Mouse (Mus musculus) E14TG2a.4 (cell line): ENCODE measurements around the gene AC124108.1.

Source experiments
- H3K27me3 ChIP-seq: 2 replicates; pipeline ENCODE4 v1.6.1; 2014; ENCODE audit warnings: low read length, control low read depth; ENCODE audit not compliant: insufficient read depth
- H3K36me3 ChIP-seq: 2 replicates; pipeline ENCODE4 v1.6.1; 2014; ENCODE audit warnings: low read length, control low read depth; ENCODE audit not compliant: insufficient read depth
- H3K4me1 ChIP-seq: replicated peaks from 2 replicates; pipeline ENCODE4 v1.6.1; 2014; ENCODE audit warnings: low read depth, low read length, control low read depth
- H3K4me3 ChIP-seq: replicated peaks from 2 replicates; pipeline ENCODE4 v1.5.1; 2014; ENCODE audit warnings: mild to moderate bottlenecking, low read length
- H3K9me3 ChIP-seq: 2 replicates; pipeline ENCODE4 v1.6.1; 2014; ENCODE audit warnings: low read length, control low read depth
- CTCF ChIP-seq: conservative IDR thresholded peaks from 2 replicates; pipeline ENCODE4 v1.5.1; 2014; ENCODE audit warnings: low read length
- NANOG ChIP-seq: IDR thresholded peaks from 2 replicates; pipeline ENCODE4 v1.6.1; 2014; ENCODE audit warnings: borderline replicate concordance, low read length, mixed read lengths
- POU5F1 ChIP-seq: IDR thresholded peaks from 2 replicates; pipeline ENCODE4 v1.6.1; 2014; ENCODE audit warnings: low read length, borderline replicate concordance

AC124108.1 gene

GRCm38 (mm10) chr1:132191093-132191785 is at the start of gene AC124108.1, which contains the start of gene Lemd1:
Gene AC124108.1, plus strand, starts transcription at chr1:132191457.
Gene Lemd1, plus strand, starts transcription at chr1:132191431.
- Histone ChIP-seq H3K9me3 (no peaks in the 10 kb centered on the region), H3K36me3 (no peaks in the 10 kb centered on the region), H3K27me3 (peaks cover 69% of the 10 kb centered on the region), H3K4me1 (peaks cover 87% of the 10 kb centered on the region), H3K4me3 (peak within 1 kb of the TSS; percentile 88)
- TF ChIP-seq NANOG: no peak
- TF ChIP-seq POU5F1: no peak
- no peak for TF ChIP-seq CTCF

DNA sequence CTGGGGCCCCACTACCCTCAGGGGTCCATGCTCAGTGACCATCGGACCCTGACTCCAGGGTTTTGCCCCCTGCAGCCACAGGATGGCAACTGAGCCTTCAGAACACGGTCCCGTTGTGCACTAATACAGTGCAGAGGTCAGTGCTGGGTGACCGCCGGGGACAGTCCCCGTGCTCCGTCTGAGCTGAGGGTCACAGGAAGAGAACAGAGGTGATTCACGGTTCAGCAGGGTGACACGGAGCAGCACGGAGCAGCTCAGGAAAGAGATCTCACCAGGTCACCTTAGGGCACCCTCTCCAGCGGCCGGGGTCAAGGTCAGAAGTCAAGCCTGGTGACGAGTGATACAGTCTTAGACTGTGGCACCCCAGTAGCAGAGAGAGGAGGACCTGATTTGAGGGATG is 49.5 kb upstream of the AC124108.1 start:
- TF ChIP-seq NANOG (no peak), CTCF (no peak), POU5F1 (no peak)
- H3K9me3 ChIP-seq: no peaks in the 10 kb centered on the region
- H3K4me1 ChIP-seq: peaks cover 50% of the 10 kb centered on the region
- no peaks in the 10 kb centered on the region for H3K36me3 ChIP-seq
- peaks cover 46% of the 10 kb centered on the region for H3K27me3 ChIP-seq
- no peak overlapping the region for H3K4me3 ChIP-seq

GRCm38 (mm10) chr1:132143079-132143478 is 48.2 kb upstream of the AC124108.1 start:
- Histone ChIP-seq H3K36me3 (no peaks in the 10 kb centered on the region), H3K4me1 (peaks cover 42% of the 10 kb centered on the region), H3K9me3 (no peaks in the 10 kb centered on the region), H3K27me3 (peaks cover 42% of the 10 kb centered on the region), H3K4me3 (no peak overlapping the region)
- TF ChIP-seq POU5F1 (no peak), NANOG (no peak), CTCF (no peak)

GRCm38 (mm10) chr1:132143730-132144129 is 47.5 kb upstream of the AC124108.1 start:
- H3K36me3 ChIP-seq: no peaks in the 10 kb centered on the region
- peaks cover 36% of the 10 kb centered on the region for H3K4me1 ChIP-seq
- peaks cover 41% of the 10 kb centered on the region for H3K27me3 ChIP-seq
- H3K4me3 ChIP-seq: no peak overlapping the region
- TF ChIP-seq CTCF (no peak), POU5F1 (no peak), NANOG (no peak)
- no peaks in the 10 kb centered on the region for H3K9me3 ChIP-seq

GRCm38 (mm10) chr1:132144223-132144622 is 47.0 kb upstream of the AC124108.1 start:
- Histone ChIP-seq H3K4me3 (no peak overlapping the region), H3K9me3 (no peaks in the 10 kb centered on the region), H3K36me3 (no peaks in the 10 kb centered on the region), H3K27me3 (peaks cover 41% of the 10 kb centered on the region), H3K4me1 (peaks cover 32% of the 10 kb centered on the region)
- no peak for TF ChIP-seq CTCF

- Histone ChIP-seq H3K4me1 (peaks cover 30% of the 10 kb centered on the region), H3K9me3 (no peaks in the 10 kb centered on the region), H3K27me3 (peaks cover 47% of the 10 kb centered on the region), H3K36me3 (no peaks in the 10 kb centered on the region), H3K4me3 (no peak overlapping the region)
- TF ChIP-seq NANOG: no peak
Measured at GRCm38 (mm10) chr1:132144837-132145236, 46.4 kb upstream of the AC124108.1 start.

- no peaks in the 10 kb centered on the region for H3K36me3 ChIP-seq
- H3K9me3 ChIP-seq: no peaks in the 10 kb centered on the region
- peaks cover 27% of the 10 kb centered on the region for H3K4me1 ChIP-seq
- H3K4me3 ChIP-seq: no peak overlapping the region
- H3K27me3 ChIP-seq: peaks cover 50% of the 10 kb centered on the region
- no peak for TF ChIP-seq POU5F1
- TF ChIP-seq CTCF: no peak
- TF ChIP-seq NANOG: no peak
Measured at GRCm38 (mm10) chr1:132145973-132146685, 45.1 kb upstream of the AC124108.1 start.

- H3K4me1 ChIP-seq: peaks cover 43% of the 10 kb centered on the region
- peaks cover 38% of the 10 kb centered on the region for H3K27me3 ChIP-seq
- H3K4me3 ChIP-seq: no peak overlapping the region
- TF ChIP-seq POU5F1 (no peak), NANOG (no peak), CTCF (no peak)
- no peaks in the 10 kb centered on the region for H3K9me3 ChIP-seq
- H3K36me3 ChIP-seq: no peaks in the 10 kb centered on the region
Measured at GRCm38 (mm10) chr1:132149410-132149809, 41.8 kb upstream of the AC124108.1 start.
